Mouse (Mus musculus): Measurements from ENCODE around the gene Srxn1.

- no peak for TF ChIP-seq CTCF (IDR thresholded peaks at IDR 0.05; ENCODE audit: extremely low read depth, insufficient read depth, insufficient read length, insufficient replicate concordance)
- TF ChIP-seq POLR2A (IDR thresholded peaks at IDR 0.05; ENCODE audit: low read depth, low read length): no peak
Measured at GRCm38 (mm10) chr2:152094856-152095545, 10.3 kb upstream of the Srxn1 start.

Measured in spleen, adult 2 months (tissue).